Mouse (Mus musculus) forebrain, postnatal 0 days (tissue): ENCODE measurements around the gene Duxbl3. TPM values are rescaled to one million over a fixed set of nuclear protein-coding genes. Genes with fewer than 3 reads are reported as not detected.

Source experiments
- ATAC-seq: fragments of 200-750 bp; cut with Nextera tagmentation; 2 replicates; pipeline ENCODE4 v1.8.0; 2017; ENCODE audit warnings: mild to moderate bottlenecking, moderate library complexity
- DNase-seq: peaks from one replicate; pipeline ENCODE4 v3.0.0-alpha.2; 2015
- H3K27ac ChIP-seq: fragments of 300-500 bp; sonication (generic); 2 replicates; pipeline ENCODE4 v1.5.1; 2014; ENCODE audit warnings: low read depth, mild to moderate bottlenecking, antibody characterized with exemption, low read length, moderate library complexity, mixed read lengths
- H3K27me3 ChIP-seq: fragments of 300-500 bp; sonication (generic); 2 replicates; pipeline ENCODE4 v1.6.1; 2014; ENCODE audit warnings: mild to moderate bottlenecking, low read length, mixed read lengths; ENCODE audit not compliant: insufficient read depth
- H3K36me3 ChIP-seq: fragments of 300-500 bp; sonication (generic); 2 replicates; pipeline ENCODE4 v1.6.1; 2014; ENCODE audit warnings: mild to moderate bottlenecking, moderate library complexity; ENCODE audit not compliant: insufficient read depth
- H3K4me1 ChIP-seq: fragments of 300-500 bp; sonication (generic); 2 replicates; pipeline ENCODE4 v1.6.1; 2014; ENCODE audit warnings: antibody characterized with exemption; ENCODE audit not compliant: insufficient read depth
- H3K4me2 ChIP-seq: fragments of 300-500 bp; sonication (generic); 2 replicates; pipeline ENCODE4 v1.6.1; 2014; ENCODE audit warnings: low read depth, mild to moderate bottlenecking, moderate library complexity
- H3K4me3 ChIP-seq: fragments of 300-500 bp; sonication (generic); 2 replicates; pipeline ENCODE4 v1.5.1; 2014; ENCODE audit warnings: low read depth, low read length, mixed read lengths
- H3K9ac ChIP-seq: fragments of 300-500 bp; sonication (generic); 2 replicates; pipeline ENCODE4 v1.6.1; 2014; ENCODE audit warnings: mild to moderate bottlenecking
- H3K9me3 ChIP-seq: fragments of 300-500 bp; sonication (generic); 2 replicates; pipeline ENCODE4 v1.6.1; 2016; ENCODE audit warnings: low read length
- CTCF ChIP-seq: sonication (generic); IDR thresholded peaks from 2 replicates; pipeline ENCODE4 v1.5.1; 2016; ENCODE audit warnings: antibody characterized with exemption, control low read depth, low read depth
- WGBS: fragments of 180-500 bp; shearing (Covaris S2); extraction: QIAGEN DNeasy Blood & Tissue Kit; methylation state at CpG from one replicate; pipeline ENCODE4 v1.1.7; 2014; 5-methylcytosine and 5-hydroxymethylcytosine counted together
- polyA plus RNA-seq: library from polyadenylated mRNA; unstranded; fragments of >200 nt; fragmentation: Nextera tagmentation; extraction: Ambion mirVana; gene quantifications from 2 replicates; pipeline ENCODE4 v1.2.1, GENCODE M21; 2015
- total RNA-seq: library from RNA; depleted of rRNA; stranded (reverse); fragments of >200 nt; gene quantifications from 2 replicates; pipeline ENCODE4 v1.2.3, GENCODE M21; 2014; rRNA removed

The Duxbl3 gene
- total and polyA plus RNA-seq, 2 experiments from 2014 or later, result 3.4 to 3.8 TPM

- ATAC-seq (no peak), DNase-seq (no peak)
- Histone ChIP-seq H3K27ac (no peak overlapping the region), H3K36me3 (no peaks in the 10 kb centered on the region), H3K9ac (no peak overlapping the region), H3K9me3 (no peaks in the 10 kb centered on the region), H3K4me2 (no peak overlapping the region), H3K4me3 (no peak overlapping the region), H3K27me3 (no peaks in the 10 kb centered on the region), H3K4me1 (no peaks in the 10 kb centered on the region)
- TF ChIP-seq CTCF, result no peak
- WGBS, result 81% methylated on average over 5 of the region's 5 CpGs
Measured at GRCm38 (mm10) chr14:26297484-26297883, 39.7 kb downstream of the Duxbl3 start.

- Histone ChIP-seq H3K36me3 (no peaks in the 10 kb centered on the region), H3K4me1 (no peaks in the 10 kb centered on the region), H3K9me3 (no peaks in the 10 kb centered on the region), H3K9ac (no peak overlapping the region), H3K4me3 (no peak overlapping the region), H3K4me2 (no peak overlapping the region), H3K27ac (no peak overlapping the region), H3K27me3 (no peaks in the 10 kb centered on the region)
- WGBS, result 35% methylated on average over 2 of the region's 2 CpGs
- peak; percentile 91 for TF ChIP-seq CTCF
- peak; percentile 84 for ATAC-seq
- DNase-seq, result peak; percentile 89
Measured at GRCm38 (mm10) chr14:26303111-26303510, 45.3 kb downstream of the Duxbl3 start.

- Histone ChIP-seq H3K9me3 (no peaks in the 10 kb centered on the region), H3K27me3 (no peaks in the 10 kb centered on the region), H3K36me3 (no peaks in the 10 kb centered on the region), H3K4me3 (no peak overlapping the region), H3K27ac (no peak overlapping the region), H3K4me2 (no peak overlapping the region), H3K9ac (no peak overlapping the region), H3K4me1 (no peaks in the 10 kb centered on the region)
- 39% methylated on average over 2 of the region's 2 CpGs for WGBS
- DNase-seq (peak; percentile 34), ATAC-seq (no peak)
- peak; percentile 57 for TF ChIP-seq CTCF
Measured at GRCm38 (mm10) chr14:26306032-26306431, 48.3 kb downstream of the Duxbl3 start.

- Histone ChIP-seq H3K9ac (no peak overlapping the region), H3K27me3 (no peaks in the 10 kb centered on the region), H3K27ac (no peak overlapping the region), H3K36me3 (no peaks in the 10 kb centered on the region), H3K4me1 (no peaks in the 10 kb centered on the region), H3K4me3 (no peak overlapping the region), H3K4me2 (no peak overlapping the region), H3K9me3 (no peaks in the 10 kb centered on the region)
- WGBS, result 74% methylated on average over 6 of the region's 6 CpGs
- no peak for DNase-seq
- no peak for TF ChIP-seq CTCF
- no peak for ATAC-seq
Measured at GRCm38 (mm10) chr14:26308813-26309212, 51.1 kb downstream of the Duxbl3 start.

- H3K4me1 ChIP-seq, result no peaks in the 10 kb centered on the region
- H3K9ac ChIP-seq, result no peak overlapping the region
- H3K9me3 ChIP-seq, result no peaks in the 10 kb centered on the region
- H3K27me3 ChIP-seq, result no peaks in the 10 kb centered on the region
- TF ChIP-seq CTCF, result no peak
- 93% methylated on average over 1 of the region's 1 CpGs for WGBS
- H3K4me2 ChIP-seq, result no peak overlapping the region
- no peak overlapping the region for H3K27ac ChIP-seq
- H3K36me3 ChIP-seq, result no peaks in the 10 kb centered on the region
- H3K4me3 ChIP-seq, result no peak overlapping the region
- ATAC-seq (no peak), DNase-seq (no peak)
Measured at GRCm38 (mm10) chr14:26309511-26309910, 51.7 kb downstream of the Duxbl3 start.

- ATAC-seq (no peak), DNase-seq (no peak)
- WGBS, result 79% methylated on average over 3 of the region's 3 CpGs
- Histone ChIP-seq H3K27ac (no peak overlapping the region), H3K27me3 (no peaks in the 10 kb centered on the region), H3K4me3 (no peak overlapping the region), H3K36me3 (no peaks in the 10 kb centered on the region), H3K4me1 (no peaks in the 10 kb centered on the region), H3K9me3 (no peaks in the 10 kb centered on the region), H3K4me2 (no peak overlapping the region), H3K9ac (no peak overlapping the region)
- no peak for TF ChIP-seq CTCF
Measured at GRCm38 (mm10) chr14:26316246-26316730, 58.5 kb downstream of the Duxbl3 start.

Other genes starting within 250 kb of the Duxbl3 start
- 25.4 and 30.7 TPM in 2 replicates for gene Gm9780, start 215.3 kb upstream of the Duxbl3 start, total RNA-seq
- gene Gm9780, start 215.3 kb upstream of the Duxbl3 start, polyA plus RNA-seq, result 13.3 and 16.3 TPM in 2 replicates
- gene Tmem254c, start 190.6 kb upstream of the Duxbl3 start, total RNA-seq, result 24.2 and 40.0 TPM in 2 replicates
- 36.2 and 40.9 TPM in 2 replicates for gene Tmem254c, start 190.6 kb upstream of the Duxbl3 start, polyA plus RNA-seq
- not detected in 2 replicates for gene Cphx2, start 176.4 kb upstream of the Duxbl3 start, total RNA-seq
- gene Cphx2, start 176.4 kb upstream of the Duxbl3 start, polyA plus RNA-seq, result not detected in 2 replicates
- gene Cphx3, start 175.7 kb upstream of the Duxbl3 start, total RNA-seq, result not detected in 2 replicates
- gene Cphx3, start 175.7 kb upstream of the Duxbl3 start, polyA plus RNA-seq, result not detected in 2 replicates
- 0.67 and 3.8 TPM in 2 replicates for gene Duxbl2, start 139.6 kb upstream of the Duxbl3 start, total RNA-seq
- gene Duxbl2, start 139.6 kb upstream of the Duxbl3 start, polyA plus RNA-seq, result 1.9 TPM in 1 of 2 replicates, not detected in the other
- gene Plac9b, start 75.5 kb upstream of the Duxbl3 start, total RNA-seq, result 5.9 and 8.0 TPM in 2 replicates
- gene Plac9b, start 75.5 kb upstream of the Duxbl3 start, polyA plus RNA-seq, result 11.2 and 13.8 TPM in 2 replicates
- 25.0 and 25.5 TPM in 2 replicates for gene Tmem254b, start 50.9 kb upstream of the Duxbl3 start, total RNA-seq
- 24.1 and 29.4 TPM in 2 replicates for gene Tmem254b, start 50.9 kb upstream of the Duxbl3 start, polyA plus RNA-seq